Mouse (Mus musculus) bone marrow, adult 2 months (tissue): Measurements from ENCODE around the gene Lat2. TPM values are rescaled to one million over a fixed set of nuclear protein-coding genes. Genes with fewer than 3 reads are reported as not detected.

ENCODE experiments used
- H3K27ac ChIP-seq: fragments of 200-500 bp; 2 replicates; pipeline ENCODE4 v1.5.1; 2012; ENCODE audit warnings: low read depth, mild to moderate bottlenecking, control low read depth, inconsistent platforms, low read length; ENCODE audit not compliant: control insufficient read depth, poor library complexity, insufficient read depth
- H3K4me1 ChIP-seq: fragments of 200-500 bp; 2 replicates; pipeline ENCODE4 v1.6.1; 2011; ENCODE audit warnings: low read length; ENCODE audit not compliant: control insufficient read depth, insufficient read depth
- H3K4me3 ChIP-seq: fragments of 200-500 bp; replicated peaks from 2 replicates; pipeline ENCODE3; 2011; ENCODE audit warnings: mild to moderate bottlenecking, low read depth, low read length, control low read depth; ENCODE audit not compliant: control insufficient read depth
- CTCF ChIP-seq: fragments of 200-500 bp; IDR thresholded peaks from 2 replicates; pipeline ENCODE4 v1.5.1; 2011; ENCODE audit warnings: low read length, control low read depth; ENCODE audit not compliant: control insufficient read depth, insufficient read depth
- POLR2A ChIP-seq: fragments of 200-500 bp; IDR thresholded peaks from 2 replicates; pipeline ENCODE4 v1.6.1; 2011; ENCODE audit warnings: low read depth, mild to moderate bottlenecking, control low read depth, low read length, borderline replicate concordance; ENCODE audit not compliant: control insufficient read depth
- WGBS: fragments of 180-500 bp; shearing (Covaris S2); methylation state at CpG from one replicate; pipeline ENCODE4 v1.1.7; 2018; 5-methylcytosine and 5-hydroxymethylcytosine counted together
- polyA plus RNA-seq: library from polyadenylated mRNA; stranded (reverse); fragments of >200 nt; gene quantifications from 2 replicates; pipeline ENCODE4 v1.2.4, GENCODE M21; 2011; ENCODE audit warnings: low replicate concordance; ENCODE audit not compliant: missing spikeins, insufficient read depth, insufficient read length

Gene Lat2
- polyA plus RNA-seq, 1 experiment, result 70.2 TPM

DNA sequence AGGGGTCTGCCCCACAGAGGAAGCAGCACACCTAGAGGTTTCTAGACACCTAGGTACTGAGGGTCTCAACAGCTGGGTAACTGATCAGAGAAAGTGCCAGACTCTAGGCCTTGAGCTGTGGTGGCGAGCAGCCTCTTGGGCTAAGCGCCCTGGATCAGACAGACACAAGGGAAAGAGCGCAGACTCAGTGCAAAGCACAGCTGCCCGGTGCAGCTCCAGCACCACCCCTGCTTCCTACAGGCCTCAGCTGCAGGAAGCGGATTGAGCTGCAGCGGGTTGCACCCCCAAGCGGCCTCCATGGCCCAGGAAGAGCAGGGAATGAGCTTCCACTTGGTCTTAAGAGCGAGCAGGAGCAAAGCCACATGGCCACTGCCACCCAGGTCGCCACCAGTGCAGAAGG lies 5.6 kb upstream of the Lat2 start:
- H3K4me1 ChIP-seq, result peaks cover 1% of the 10 kb centered on the region
- no peak overlapping the region for H3K4me3 ChIP-seq
- no peak overlapping the region for H3K27ac ChIP-seq
- WGBS, result 92% methylated on average over 9 of the region's 9 CpGs
- TF ChIP-seq POLR2A (0 out of 2 replicates have a peak, but pooled peaks have one; percentile 5), CTCF (no peak)

DNA sequence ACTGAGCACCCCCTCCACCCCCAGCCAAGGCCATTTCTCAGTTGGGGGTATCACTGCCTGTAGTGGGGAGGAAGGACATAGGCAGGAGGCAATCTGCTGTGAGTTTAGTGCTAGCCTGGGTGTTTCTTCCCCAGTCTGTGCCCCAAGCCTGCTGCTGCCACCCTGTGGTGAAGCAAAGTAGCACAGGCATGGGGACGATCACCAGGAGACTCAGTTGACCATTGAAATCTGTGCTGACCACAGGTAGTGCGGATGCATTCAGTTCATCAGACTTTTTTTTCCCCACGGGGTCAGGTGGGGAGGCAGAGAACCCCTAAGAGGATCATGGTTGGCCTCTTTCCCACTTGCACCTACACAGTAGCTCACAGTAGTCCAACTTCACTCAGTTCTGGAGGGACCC lies 2.2 kb upstream of the Lat2 start:
- Histone ChIP-seq H3K4me1 (peaks cover 5% of the 10 kb centered on the region), H3K4me3 (no peak overlapping the region), H3K27ac (no peak overlapping the region)
- TF ChIP-seq CTCF (peak; percentile 99), POLR2A (no peak)
- 16% methylated on average over 3 of the region's 3 CpGs for WGBS

DNA sequence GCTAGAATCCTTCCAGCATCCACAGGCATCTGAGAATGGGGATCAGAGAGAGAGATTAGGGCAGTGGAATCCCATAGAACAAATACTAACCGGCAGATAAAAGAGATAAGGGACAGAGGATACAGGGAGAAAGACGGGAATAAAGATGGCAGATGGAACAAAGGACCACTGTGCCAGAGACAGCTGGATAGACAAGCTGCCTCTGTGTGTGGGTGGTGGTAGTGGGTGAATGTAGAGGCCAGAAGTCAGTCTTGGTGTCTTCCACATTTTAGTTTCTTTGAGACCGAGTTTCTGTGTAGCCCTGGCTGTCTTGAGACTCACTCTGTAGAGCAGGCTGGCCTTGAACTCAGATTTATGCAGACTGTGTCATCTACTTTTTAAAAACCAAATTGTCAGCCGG lies 955 bp upstream of the Lat2 start:
- Histone ChIP-seq H3K27ac (peak overlapping the region; percentile 16; the same call in 1 of the 2 replicates), H3K4me1 (peaks cover 5% of the 10 kb centered on the region), H3K4me3 (no peak overlapping the region)
- TF ChIP-seq CTCF (no peak), POLR2A (no peak)
- 77% methylated on average over 4 of the region's 4 CpGs for WGBS

DNA sequence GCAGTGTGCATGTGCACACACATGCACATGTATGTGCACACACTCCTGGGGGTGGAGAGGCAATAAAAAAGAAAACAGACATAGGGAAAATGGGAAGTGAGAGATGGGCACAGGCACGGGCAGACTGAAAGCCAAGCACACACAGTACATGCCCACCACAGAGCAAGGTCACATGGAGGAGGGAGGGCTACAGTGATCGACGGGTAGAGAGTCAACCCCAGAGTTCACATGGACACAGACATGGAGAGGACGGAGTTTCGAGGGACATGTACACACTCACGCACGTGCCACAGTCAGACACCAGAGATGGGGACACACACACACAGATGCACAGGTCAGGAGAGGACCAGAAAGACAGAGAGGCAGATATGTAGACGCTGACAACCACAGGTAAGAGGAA lies 555 bp upstream of the Lat2 start:
- peak overlapping the region; percentile 16 for H3K27ac ChIP-seq
- 52% methylated on average over 8 of the region's 8 CpGs for WGBS
- H3K4me1 ChIP-seq, result peaks cover 5% of the 10 kb centered on the region
- peak overlapping the region; percentile 1 for H3K4me3 ChIP-seq
- TF ChIP-seq POLR2A, result no peak
- no peak for TF ChIP-seq CTCF

DNA sequence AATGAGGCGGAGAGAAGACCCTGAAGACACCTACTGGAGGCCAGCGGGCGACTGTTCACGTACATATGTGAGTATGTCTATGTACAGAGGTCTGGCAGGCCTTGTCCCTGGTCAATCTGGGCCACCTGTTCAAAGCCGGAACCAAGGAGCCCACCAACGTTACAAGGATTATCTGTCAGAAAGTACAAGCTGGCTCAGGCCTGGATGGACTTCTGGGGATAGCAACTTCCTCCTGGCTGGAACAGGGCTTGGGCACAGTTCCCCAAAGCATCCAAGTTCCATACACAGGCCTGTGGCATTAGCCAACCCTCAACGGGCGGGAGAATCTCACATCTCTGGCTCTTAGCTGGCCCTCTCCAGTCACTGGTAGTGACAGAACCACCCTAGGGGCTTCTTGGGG lies 529 bp downstream of the Lat2 start:
- H3K27ac ChIP-seq, result peak overlapping the region; percentile 78
- TF ChIP-seq POLR2A, result no peak
- no peak for TF ChIP-seq CTCF
- H3K4me1 ChIP-seq, result peaks cover 5% of the 10 kb centered on the region
- 63% methylated on average over 8 of the region's 8 CpGs for WGBS
- H3K4me3 ChIP-seq, result peak overlapping the region; percentile 52

GRCm38 (mm10) chr5:134613727-134614126 lies 1.1 kb downstream of the Lat2 start:
- Histone ChIP-seq H3K4me1 (peaks cover 5% of the 10 kb centered on the region), H3K27ac (peak overlapping the region; percentile 78), H3K4me3 (peak overlapping the region; percentile 52)
- 28% methylated on average over 9 of the region's 9 CpGs for WGBS
- TF ChIP-seq POLR2A (0 out of 2 replicates have a peak, but pooled peaks have one; percentile 36), CTCF (no peak)

- Histone ChIP-seq H3K4me3 (no peak overlapping the region), H3K4me1 (peaks cover 5% of the 10 kb centered on the region), H3K27ac (no peak overlapping the region)
- TF ChIP-seq CTCF (no peak), POLR2A (no peak)
- WGBS, result 13% methylated on average over 8 of the region's 8 CpGs
These were observed 2.9 kb downstream of the Lat2 start for GRCm38 (mm10) chr5:134611810-134612521.

DNA sequence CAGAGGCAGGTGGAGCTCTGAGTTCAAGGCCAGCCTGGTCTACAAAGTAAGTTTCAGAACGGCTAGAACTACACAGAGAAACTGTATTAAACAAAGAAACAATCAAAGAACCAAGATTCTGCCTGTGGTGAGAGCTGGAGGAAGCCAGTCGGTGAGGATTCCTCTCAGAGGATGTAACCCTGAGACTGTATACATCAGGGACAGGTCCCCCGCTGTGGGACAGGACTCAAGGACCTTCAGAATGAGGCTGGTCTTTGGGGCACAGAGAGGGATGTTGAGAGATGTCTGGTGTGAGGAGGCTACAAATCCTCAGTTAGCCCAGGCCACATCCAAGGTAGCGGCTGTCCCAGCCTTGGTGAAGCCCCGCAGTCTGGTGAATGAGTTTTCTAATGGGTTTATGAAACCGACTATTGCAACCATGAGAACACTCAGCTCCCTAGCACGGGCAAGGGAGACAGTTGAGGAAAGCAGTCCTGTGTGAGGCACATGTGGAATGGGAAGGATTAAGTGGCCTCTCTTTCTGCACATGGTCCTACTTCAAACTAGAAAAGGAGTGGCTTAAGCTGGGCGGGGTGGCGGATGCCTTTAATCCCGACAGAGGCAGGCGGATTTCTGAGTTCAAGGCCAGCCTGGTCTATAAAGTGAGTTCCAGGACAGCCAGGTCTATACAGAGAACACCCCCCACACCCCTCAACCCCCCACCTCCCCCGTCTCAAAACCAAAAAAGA lies 4.7 kb downstream of the Lat2 start:
- Histone ChIP-seq H3K4me1 (peaks cover 2% of the 10 kb centered on the region), H3K4me3 (no peak overlapping the region), H3K27ac (no peak overlapping the region)
- WGBS, result 73% methylated on average over 12 of the region's 12 CpGs
- TF ChIP-seq POLR2A (no peak), CTCF (no peak)
